Mouse (Mus musculus): ENCODE data around the gene Elfn1.

- TF ChIP-seq CTCF (IDR thresholded peaks at IDR 0.05; ENCODE audit: low read depth, low read length) (no peak), TAL1 (conservative IDR thresholded peaks at IDR 0.05; ENCODE audit: low read depth, low read length) (no peak), GATA1 (IDR thresholded peaks at IDR 0.05; ENCODE audit: borderline replicate concordance, low read length) (no peak), POLR2AphosphoS5 (IDR thresholded peaks at IDR 0.05; ENCODE audit: insufficient replicate concordance, low read depth, low read length) (no peak)
Measured at GRCm38 (mm10) chr5:140018780-140019179, 111.0 kb downstream of the Elfn1 start.
